Mouse (Mus musculus) forebrain, embryonic 13.5 days (tissue): ENCODE measurements at regions not wholly inside any gene's neighbourhood (a gene's known extent, or its start where the extent isn't known, plus 50 kb on each side); places are given as distances from the start of the nearest gene placed in this dataset.

ENCODE experiments used
- ATAC-seq: fragments of 200-750 bp; cut with Nextera tagmentation; 2 replicates; pipeline ENCODE4 v1.8.0; 2017
- H3K27ac ChIP-seq: fragments of 300-500 bp; sonication (generic); 2 replicates; pipeline ENCODE4 v1.5.1; 2015; ENCODE audit warnings: inconsistent platforms, mild to moderate bottlenecking, moderate library complexity
- H3K27me3 ChIP-seq: fragments of 300-500 bp; sonication (generic); 2 replicates; pipeline ENCODE4 v1.6.1; 2015; ENCODE audit warnings: mild to moderate bottlenecking, inconsistent platforms
- H3K36me3 ChIP-seq: fragments of 300-500 bp; sonication (generic); 2 replicates; pipeline ENCODE4 v1.6.1; 2015; ENCODE audit warnings: mild to moderate bottlenecking, inconsistent platforms; ENCODE audit not compliant: poor library complexity, severe bottlenecking
- H3K4me1 ChIP-seq: fragments of 300-500 bp; sonication (generic); 2 replicates; pipeline ENCODE4 v1.6.1; 2015; ENCODE audit warnings: inconsistent platforms
- H3K4me2 ChIP-seq: fragments of 300-500 bp; sonication (generic); 2 replicates; pipeline ENCODE4 v1.6.1; 2015; ENCODE audit warnings: inconsistent platforms, mild to moderate bottlenecking, moderate library complexity
- H3K4me3 ChIP-seq: fragments of 300-500 bp; sonication (generic); 2 replicates; pipeline ENCODE4 v1.5.1; 2015; ENCODE audit warnings: mild to moderate bottlenecking, inconsistent platforms
- H3K9ac ChIP-seq: fragments of 300-500 bp; sonication (generic); 2 replicates; pipeline ENCODE4 v1.6.1; 2015; ENCODE audit warnings: mild to moderate bottlenecking, inconsistent platforms
- H3K9me3 ChIP-seq: fragments of 300-500 bp; sonication (generic); replicated peaks from 2 replicates; pipeline ENCODE4 v1.6.1; 2016; ENCODE audit warnings: inconsistent platforms
- WGBS: fragments of 180-500 bp; shearing (Covaris S2); methylation state at CpG from one replicate; pipeline ENCODE4 v1.1.7; 2015; 5-methylcytosine and 5-hydroxymethylcytosine counted together

- H3K27ac ChIP-seq: no peak overlapping the region
- no peak overlapping the region for H3K9ac ChIP-seq
- peak; percentile 30; the same call in 1 of the 2 replicates for ATAC-seq
- no peaks in the 10 kb centered on the region for H3K4me1 ChIP-seq
- H3K27me3 ChIP-seq: no peaks in the 10 kb centered on the region
- no peaks in the 10 kb centered on the region for H3K9me3 ChIP-seq
- no peak overlapping the region for H3K4me3 ChIP-seq
- no peaks in the 10 kb centered on the region for H3K36me3 ChIP-seq
- no peak overlapping the region for H3K4me2 ChIP-seq
- WGBS: 78% methylated on average over 6 of the region's 6 CpGs
These were observed 568.1 kb downstream of the 1190002N15Rik start for GRCm38 (mm10) chr9:93969691-93970284.

DNA sequence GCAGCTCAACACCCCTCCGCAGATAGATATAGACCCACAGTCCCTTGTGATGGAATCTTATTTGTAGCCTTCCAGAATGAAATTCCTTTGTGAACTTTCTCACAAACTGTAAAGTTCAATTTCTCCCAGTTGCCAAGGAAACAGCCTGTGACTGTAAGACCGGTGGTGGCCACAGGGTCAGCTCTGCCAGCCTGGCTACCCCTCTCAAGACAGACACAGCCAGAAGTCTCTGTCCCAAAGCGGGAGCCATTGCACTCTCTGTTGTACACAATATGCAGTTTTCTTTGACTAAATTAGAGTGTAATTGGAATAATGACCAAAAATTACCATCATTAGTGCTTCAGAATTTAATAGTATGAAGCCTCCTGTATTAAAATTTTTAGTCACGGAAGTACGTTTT lies 568.8 kb downstream of the 1190002N15Rik start:
- Histone ChIP-seq H3K27ac (no peak overlapping the region), H3K4me3 (no peak overlapping the region), H3K4me1 (no peaks in the 10 kb centered on the region), H3K36me3 (no peaks in the 10 kb centered on the region), H3K4me2 (no peak overlapping the region), H3K9me3 (no peaks in the 10 kb centered on the region), H3K9ac (no peak overlapping the region), H3K27me3 (no peaks in the 10 kb centered on the region)
- WGBS: 72% methylated on average over 5 of the region's 5 CpGs
- no peak for ATAC-seq

- Histone ChIP-seq H3K9me3 (no peaks in the 10 kb centered on the region), H3K4me3 (no peak overlapping the region), H3K4me2 (no peak overlapping the region), H3K27ac (no peak overlapping the region), H3K27me3 (no peaks in the 10 kb centered on the region), H3K9ac (no peak overlapping the region), H3K36me3 (no peaks in the 10 kb centered on the region), H3K4me1 (no peaks in the 10 kb centered on the region)
- ATAC-seq: no peak
These were observed 582.4 kb downstream of the 1190002N15Rik start for GRCm38 (mm10) chr9:93955235-93956040.

DNA sequence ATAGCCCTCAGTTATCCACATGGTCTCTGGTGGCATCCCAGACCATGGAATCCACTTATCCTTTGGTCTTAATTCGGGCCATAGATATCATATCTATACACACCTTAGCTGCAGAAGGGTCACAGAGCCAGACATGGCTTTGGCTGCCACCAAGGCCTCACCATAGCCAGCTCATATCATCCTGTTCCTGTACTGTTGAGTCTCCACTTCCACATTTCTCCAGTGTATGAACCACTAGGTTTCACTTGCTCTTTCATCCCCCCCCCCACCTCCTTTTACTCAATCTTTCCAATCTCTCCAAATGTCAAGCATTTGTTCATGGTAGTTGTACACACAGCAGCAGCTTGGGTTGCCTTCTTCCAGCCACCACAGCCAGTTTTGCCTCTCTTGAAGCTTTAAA lies 589.2 kb downstream of the 1190002N15Rik start:
- no peaks in the 10 kb centered on the region for H3K27me3 ChIP-seq
- H3K4me3 ChIP-seq: no peak overlapping the region
- 70% methylated on average over 1 of the region's 1 CpGs for WGBS
- H3K27ac ChIP-seq: no peak overlapping the region
- no peaks in the 10 kb centered on the region for H3K36me3 ChIP-seq
- H3K9me3 ChIP-seq: no peaks in the 10 kb centered on the region
- no peak overlapping the region for H3K9ac ChIP-seq
- no peak overlapping the region for H3K4me2 ChIP-seq
- ATAC-seq: no peak
- no peaks in the 10 kb centered on the region for H3K4me1 ChIP-seq

DNA sequence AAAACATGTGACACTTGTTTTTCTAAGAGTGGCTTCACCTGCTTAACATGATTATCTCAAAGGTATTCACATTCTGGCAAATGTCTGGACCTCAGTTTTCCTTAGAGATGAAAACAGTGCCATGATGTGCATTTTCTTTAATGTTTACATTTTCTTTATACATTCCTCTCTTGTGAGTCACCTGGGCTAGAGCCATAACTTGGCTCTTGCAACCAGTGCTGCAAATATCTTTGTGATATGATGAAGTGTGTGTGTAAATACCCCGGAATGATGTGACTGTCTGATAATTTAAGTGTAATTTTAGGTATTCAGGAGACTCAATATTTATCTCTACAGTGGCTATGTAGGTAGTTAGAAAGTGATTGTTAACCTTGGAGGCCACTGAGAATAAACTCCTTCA lies 590.8 kb downstream of the 1190002N15Rik start:
- Histone ChIP-seq H3K4me3 (no peak overlapping the region), H3K4me2 (no peak overlapping the region), H3K36me3 (no peaks in the 10 kb centered on the region), H3K27me3 (no peaks in the 10 kb centered on the region), H3K9me3 (no peaks in the 10 kb centered on the region), H3K9ac (no peak overlapping the region), H3K4me1 (no peaks in the 10 kb centered on the region), H3K27ac (no peak overlapping the region)
- WGBS: 89% methylated on average over 1 of the region's 1 CpGs
- ATAC-seq: no peak

- Histone ChIP-seq H3K4me2 (no peak overlapping the region), H3K27ac (no peak overlapping the region), H3K36me3 (no peaks in the 10 kb centered on the region), H3K9ac (no peak overlapping the region), H3K4me3 (no peak overlapping the region), H3K27me3 (no peaks in the 10 kb centered on the region), H3K9me3 (no peaks in the 10 kb centered on the region), H3K4me1 (no peaks in the 10 kb centered on the region)
- 85% methylated on average over 3 of the region's 3 CpGs for WGBS
- ATAC-seq: no peak
These were observed 597.7 kb downstream of the 1190002N15Rik start for GRCm38 (mm10) chr9:93940193-93940592.

DNA sequence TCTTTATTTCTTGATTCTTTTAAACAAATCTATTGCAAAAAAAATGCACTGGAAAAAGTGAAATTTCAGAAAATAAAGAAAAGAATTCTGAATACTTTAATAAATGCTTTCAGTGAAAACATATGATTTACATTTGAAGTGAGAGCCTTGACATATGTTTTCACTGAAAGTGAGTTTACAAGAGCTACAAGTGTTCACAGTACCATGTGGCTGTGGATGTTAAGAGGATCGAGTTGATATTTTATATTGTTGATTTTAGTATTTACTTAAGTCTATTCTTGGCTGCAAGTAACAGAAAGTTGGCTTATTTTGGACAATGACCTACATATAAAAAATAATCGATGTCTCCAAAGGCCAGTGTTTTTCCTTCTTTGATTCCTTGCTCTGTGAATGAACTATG lies 607.2 kb downstream of the 1190002N15Rik start:
- ATAC-seq: no peak
- H3K9me3 ChIP-seq: 0 out of 2 replicates have a peak, but pooled peaks cover 4% of the 10 kb centered on the region
- 85% methylated on average over 2 of the region's 2 CpGs for WGBS
- no peak overlapping the region for H3K27ac ChIP-seq
- H3K4me1 ChIP-seq: no peaks in the 10 kb centered on the region
- no peak overlapping the region for H3K4me2 ChIP-seq
- no peak overlapping the region for H3K4me3 ChIP-seq
- no peak overlapping the region for H3K9ac ChIP-seq
- no peaks in the 10 kb centered on the region for H3K36me3 ChIP-seq
- no peaks in the 10 kb centered on the region for H3K27me3 ChIP-seq

GRCm38 (mm10) chr9:93889256-93889655 lies 648.6 kb downstream of the 1190002N15Rik start:
- 76% methylated on average over 1 of the region's 1 CpGs for WGBS
- no peak for ATAC-seq
- H3K4me1 ChIP-seq: no peaks in the 10 kb centered on the region
- H3K27ac ChIP-seq: no peak overlapping the region
- H3K9ac ChIP-seq: no peak overlapping the region
- H3K4me2 ChIP-seq: no peak overlapping the region
- H3K9me3 ChIP-seq: no peaks in the 10 kb centered on the region
- no peaks in the 10 kb centered on the region for H3K36me3 ChIP-seq
- H3K4me3 ChIP-seq: no peak overlapping the region
- H3K27me3 ChIP-seq: no peaks in the 10 kb centered on the region

- H3K36me3 ChIP-seq: no peaks in the 10 kb centered on the region
- no peak overlapping the region for H3K4me3 ChIP-seq
- no peaks in the 10 kb centered on the region for H3K27me3 ChIP-seq
- H3K4me1 ChIP-seq: 0 out of 2 replicates have a peak, but pooled peaks cover 3% of the 10 kb centered on the region
- WGBS: 38% methylated on average over 2 of the region's 2 CpGs
- no peak overlapping the region for H3K4me2 ChIP-seq
- no peak overlapping the region for H3K9ac ChIP-seq
- ATAC-seq: no peak
- H3K9me3 ChIP-seq: no peaks in the 10 kb centered on the region
- no peak overlapping the region for H3K27ac ChIP-seq
These were observed 657.8 kb downstream of the 1190002N15Rik start for GRCm38 (mm10) chr9:93880112-93880511.

GRCm38 (mm10) chr9:93879572-93879971 lies 658.3 kb downstream of the 1190002N15Rik start:
- no peak overlapping the region for H3K9ac ChIP-seq
- H3K4me1 ChIP-seq: 0 out of 2 replicates have a peak, but pooled peaks cover 3% of the 10 kb centered on the region
- ATAC-seq: no peak
- no peak overlapping the region for H3K27ac ChIP-seq
- H3K4me3 ChIP-seq: no peak overlapping the region
- no peaks in the 10 kb centered on the region for H3K36me3 ChIP-seq
- WGBS: 48% methylated on average over 2 of the region's 2 CpGs
- no peaks in the 10 kb centered on the region for H3K27me3 ChIP-seq
- H3K9me3 ChIP-seq: no peaks in the 10 kb centered on the region
- H3K4me2 ChIP-seq: no peak overlapping the region

- Histone ChIP-seq H3K27ac (no peak overlapping the region), H3K9ac (no peak overlapping the region), H3K27me3 (no peaks in the 10 kb centered on the region), H3K9me3 (no peaks in the 10 kb centered on the region), H3K4me1 (peaks cover 4% of the 10 kb centered on the region; the same call in 1 of the 2 replicates), H3K36me3 (no peaks in the 10 kb centered on the region), H3K4me3 (no peak overlapping the region), H3K4me2 (no peak overlapping the region)
- peak; percentile 58; the same call in 1 of the 2 replicates for ATAC-seq
- WGBS: 71% methylated on average over 7 of the region's 7 CpGs
These were observed 667.1 kb downstream of the 1190002N15Rik start for GRCm38 (mm10) chr9:93870778-93871177.

GRCm38 (mm10) chr9:93857937-93858336 lies 679.9 kb downstream of the 1190002N15Rik start:
- no peaks in the 10 kb centered on the region for H3K9me3 ChIP-seq
- no peaks in the 10 kb centered on the region for H3K4me1 ChIP-seq
- ATAC-seq: no peak
- no peak overlapping the region for H3K9ac ChIP-seq
- 74% methylated on average over 2 of the region's 2 CpGs for WGBS
- H3K4me2 ChIP-seq: no peak overlapping the region
- no peak overlapping the region for H3K4me3 ChIP-seq
- no peak overlapping the region for H3K27ac ChIP-seq
- H3K27me3 ChIP-seq: no peaks in the 10 kb centered on the region
- H3K36me3 ChIP-seq: no peaks in the 10 kb centered on the region
